Mouse (Mus musculus) hindbrain, embryonic 12.5 days (tissue): ENCODE measurements around the gene Tln1. TPM values are rescaled to one million over a fixed set of nuclear protein-coding genes. Genes with fewer than 3 reads are reported as not detected.

Source experiments
- polyA plus RNA-seq: library from polyadenylated mRNA; unstranded; fragments of >200 nt; fragmentation: Nextera tagmentation; extraction: Ambion mirVana; gene quantifications from 2 replicates; pipeline ENCODE4 v1.2.1, GENCODE M21; 2016

The Tln1 gene
- polyA plus RNA-seq, 1 experiment from 2014 or later = 70.5 TPM

Other genes with a start within 250 kb of the Tln1 start
- 55.0 and 68.9 TPM in 2 replicates for gene Rusc2, start 180.7 kb downstream of the Tln1 start, polyA plus RNA-seq
- gene Fam166b, start 133.6 kb downstream of the Tln1 start, polyA plus RNA-seq = 1.3 TPM in 1 of 2 replicates, not detected in the other
- 15.7 and 16.2 TPM in 2 replicates for gene Tesk1, start 120.8 kb downstream of the Tln1 start, polyA plus RNA-seq
- gene Cd72, start 108.1 kb downstream of the Tln1 start, polyA plus RNA-seq = 2.0 and 3.8 TPM in 2 replicates
- not detected in 2 replicates for gene Sit1, start 79.0 kb downstream of the Tln1 start, polyA plus RNA-seq
- 50.8 and 51.4 TPM in 2 replicates for gene Ccdc107, start 69.8 kb downstream of the Tln1 start, polyA plus RNA-seq
- gene Arhgef39, start 63.0 kb downstream of the Tln1 start, polyA plus RNA-seq = 22.6 and 26.8 TPM in 2 replicates
- 1.3 and 1.5 TPM in 2 replicates for gene Car9, start 55.7 kb downstream of the Tln1 start, polyA plus RNA-seq
- gene Tpm2, start 38.9 kb downstream of the Tln1 start, polyA plus RNA-seq = 59.3 and 105 TPM in 2 replicates
- 60.2 and 65.7 TPM in 2 replicates for gene Creb3, start 359 bp downstream of the Tln1 start, polyA plus RNA-seq
- 40.6 and 43.3 TPM in 2 replicates for gene Rgp1, start 16.0 kb upstream of the Tln1 start, polyA plus RNA-seq
- gene Gba2, start 16.2 kb upstream of the Tln1 start, polyA plus RNA-seq = 46.5 and 48.7 TPM in 2 replicates
- 2.4 and 4.0 TPM in 2 replicates for gene Msmp, start 21.8 kb upstream of the Tln1 start, polyA plus RNA-seq
- gene Npr2, start 69.2 kb upstream of the Tln1 start, polyA plus RNA-seq = 30.7 and 31.8 TPM in 2 replicates
- gene Spag8, start 90.9 kb upstream of the Tln1 start, polyA plus RNA-seq = 7.1 and 7.2 TPM in 2 replicates
- gene Hint2, start 93.8 kb upstream of the Tln1 start, polyA plus RNA-seq = 72.7 and 78.3 TPM in 2 replicates
- 13.7 and 14.4 TPM in 2 replicates for gene Tmem8b, start 106.3 kb upstream of the Tln1 start, polyA plus RNA-seq
- 3.1 and 3.8 TPM in 2 replicates for gene Fam221b, start 106.5 kb upstream of the Tln1 start, polyA plus RNA-seq
- not detected in 2 replicates for gene Olfr70, start 138.1 kb upstream of the Tln1 start, polyA plus RNA-seq
- gene Olfr71, start 147.6 kb upstream of the Tln1 start, polyA plus RNA-seq = not detected in 2 replicates
- 0.21 and 0.28 TPM in 2 replicates for gene Hrct1, start 164.5 kb upstream of the Tln1 start, polyA plus RNA-seq
- gene Spaar, start 167.3 kb upstream of the Tln1 start, polyA plus RNA-seq = 0.05 and 0.13 TPM in 2 replicates
- not detected in 2 replicates for gene Olfr159, start 208.3 kb upstream of the Tln1 start, polyA plus RNA-seq